Mouse (Mus musculus): ENCODE data around the gene Qpctl.

GRCm38 (mm10) chr7:19164189-19164588, 15.1 kb upstream of the Qpctl start:
- no peak for TF ChIP-seq CTCF (conservative IDR thresholded peaks at IDR 0.05; ENCODE audit: low read length)
- no peak for TF ChIP-seq NANOG (IDR thresholded peaks at IDR 0.05; ENCODE audit: borderline replicate concordance, low read length)
